Mouse (Mus musculus) bone marrow, adult 2 months (tissue): ENCODE results near the gene Ppp1r9b.

ENCODE experiments used
- CTCF ChIP-seq: fragments of 200-500 bp; IDR thresholded peaks from 2 replicates; pipeline ENCODE4 v1.5.1; 2011; ENCODE audit warnings: low read length, control low read depth; ENCODE audit not compliant: control insufficient read depth, insufficient read depth
- POLR2A ChIP-seq: fragments of 200-500 bp; IDR thresholded peaks from 2 replicates; pipeline ENCODE4 v1.6.1; 2011; ENCODE audit warnings: low read depth, mild to moderate bottlenecking, control low read depth, low read length, borderline replicate concordance; ENCODE audit not compliant: control insufficient read depth

DNA sequence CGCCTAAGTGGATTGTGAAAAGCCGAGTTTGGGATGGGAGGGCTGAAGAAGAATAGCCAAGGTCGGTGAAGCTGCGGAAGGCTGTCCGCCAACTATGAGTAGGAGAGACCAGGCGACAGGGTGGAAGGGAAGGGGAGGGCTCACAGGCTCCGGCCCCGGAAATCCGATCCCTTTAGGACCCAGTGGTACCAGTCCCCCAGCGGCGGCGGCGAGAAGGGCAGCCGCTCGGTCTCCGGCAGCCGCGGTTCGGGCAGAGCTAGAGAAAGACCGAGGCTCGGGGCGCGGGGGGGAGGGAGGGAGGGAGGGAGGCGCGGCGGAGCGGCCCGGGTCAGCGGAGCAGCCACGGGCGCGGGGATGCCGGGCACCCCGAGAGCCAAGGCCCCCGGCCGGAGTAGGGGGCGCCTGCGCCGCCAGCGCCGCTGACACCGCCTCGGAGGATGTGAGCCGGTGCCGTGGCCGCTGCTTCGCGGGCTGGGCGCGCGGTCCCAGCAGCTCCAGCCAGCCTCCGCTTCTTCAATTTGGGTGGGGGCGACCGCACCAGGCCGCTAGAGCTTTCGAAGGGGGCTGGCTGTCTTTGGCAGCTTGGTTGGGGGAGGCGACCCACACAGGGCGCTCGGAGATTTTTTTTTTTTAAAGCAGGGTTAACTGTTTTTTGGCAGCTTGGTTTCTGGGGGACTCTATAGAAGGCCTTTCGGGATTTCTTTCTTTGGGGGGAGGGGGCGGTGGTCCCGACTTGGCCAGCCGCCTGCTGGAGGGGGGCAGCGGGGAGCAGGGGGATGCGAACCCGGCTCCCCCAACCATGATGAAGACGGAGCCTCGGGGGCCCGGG is at the start of gene Ppp1r9b:
- TF ChIP-seq CTCF (peak; percentile 67), POLR2A (peak; percentile 75)
